Mouse (Mus musculus) 416B (cell line): Measurements from ENCODE around the gene Ltf.

ENCODE experiments used
- DNase-seq: peaks from one replicate; pipeline ENCODE4 v3.0.0; 2011; ENCODE audit warnings: low read depth

Ltf gene

DNA sequence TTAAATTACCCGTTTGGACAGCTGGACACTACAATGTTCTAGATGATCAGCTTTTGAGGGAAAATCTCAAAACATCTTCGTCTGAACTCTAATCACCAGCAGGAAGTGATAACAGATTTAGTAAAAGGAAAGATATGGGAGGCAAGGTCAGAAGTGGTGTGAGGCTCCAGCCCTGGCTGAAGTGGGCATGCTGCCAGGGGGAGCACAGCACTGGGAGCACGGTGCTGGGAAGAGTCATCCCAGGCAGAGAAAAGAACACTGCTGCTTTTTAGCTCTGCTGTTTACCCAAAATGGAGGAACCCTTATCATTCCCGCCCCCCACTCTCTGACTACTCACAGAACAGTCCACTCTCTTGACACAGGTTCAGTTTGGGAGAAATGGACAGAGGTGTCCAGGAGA, 20.9 kb downstream of the Ltf start:
- no peak for DNase-seq

DNA sequence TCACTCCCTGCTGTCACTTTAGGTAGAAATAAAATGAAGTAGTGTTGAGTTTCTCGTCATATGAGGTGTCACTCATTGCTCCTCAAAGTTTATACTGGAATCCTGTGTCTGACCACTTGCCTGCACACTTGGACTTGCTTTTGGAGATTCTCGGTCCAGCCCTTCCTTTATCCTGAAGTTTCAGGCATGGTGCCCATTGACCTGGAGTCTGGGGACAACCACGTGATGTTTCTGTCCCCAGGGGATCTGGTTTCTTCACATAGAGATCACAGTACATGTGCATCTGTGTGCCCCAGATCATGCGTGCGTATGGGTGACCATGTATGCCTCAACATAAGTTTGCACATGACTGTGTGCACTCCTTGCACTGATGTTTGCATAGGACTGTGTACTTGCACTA, 23.2 kb downstream of the Ltf start:
- DNase-seq, result no peak

- DNase-seq, result peak; percentile 95
Observed at GRCm38 (mm10) chr9:111046222-111046621, 27.2 kb downstream of the Ltf start.

GRCm38 (mm10) chr9:111047266-111047665, 28.2 kb downstream of the Ltf start:
- peak; percentile 36 for DNase-seq

DNA sequence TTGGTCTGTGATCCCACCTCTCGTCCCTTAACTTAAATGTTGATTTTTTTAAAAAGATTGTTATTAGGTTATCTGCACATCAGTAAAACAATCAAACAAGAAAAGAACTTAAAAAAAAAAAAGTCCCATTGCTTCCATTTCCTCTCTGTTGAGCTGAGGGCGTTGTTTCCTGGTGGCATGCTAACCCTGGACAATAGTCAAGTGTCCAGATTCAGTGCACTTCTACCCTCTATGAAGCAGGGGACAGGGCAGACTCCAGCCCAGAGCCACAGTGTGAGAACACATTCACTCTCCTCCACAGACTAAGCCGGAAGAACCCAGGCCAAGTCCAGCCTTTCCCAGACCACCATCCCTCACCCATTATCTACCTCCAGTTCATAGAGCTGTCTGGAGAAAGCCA, 29.4 kb downstream of the Ltf start:
- DNase-seq, result no peak

- no peak for DNase-seq
Observed at GRCm38 (mm10) chr9:111054923-111055322, 35.9 kb downstream of the Ltf start.

GRCm38 (mm10) chr9:111055800-111056518, 36.9 kb downstream of the Ltf start:
- DNase-seq, result no peak

DNA sequence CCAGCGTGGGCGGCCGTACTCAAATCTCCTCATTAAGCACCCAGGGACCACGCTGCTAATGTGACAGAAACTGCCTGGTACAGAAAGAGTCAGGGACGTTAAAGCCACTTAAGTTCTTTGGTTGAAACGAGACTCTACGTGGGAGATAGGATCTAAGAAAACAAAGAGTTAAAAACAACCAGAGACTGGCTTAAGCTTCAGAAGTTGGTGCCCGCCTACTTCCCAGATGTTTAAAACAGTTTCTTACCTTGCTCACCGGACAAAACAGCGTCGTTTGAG, 37.4 kb downstream of the Ltf start:
- DNase-seq, result no peak

- peak; percentile 60 for DNase-seq
Observed at GRCm38 (mm10) chr9:111056798-111057543, 37.9 kb downstream of the Ltf start, which contains the start of gene Ccrl2. Gene Ccrl2 (minus strand): TSS chr9:111057519.

DNA sequence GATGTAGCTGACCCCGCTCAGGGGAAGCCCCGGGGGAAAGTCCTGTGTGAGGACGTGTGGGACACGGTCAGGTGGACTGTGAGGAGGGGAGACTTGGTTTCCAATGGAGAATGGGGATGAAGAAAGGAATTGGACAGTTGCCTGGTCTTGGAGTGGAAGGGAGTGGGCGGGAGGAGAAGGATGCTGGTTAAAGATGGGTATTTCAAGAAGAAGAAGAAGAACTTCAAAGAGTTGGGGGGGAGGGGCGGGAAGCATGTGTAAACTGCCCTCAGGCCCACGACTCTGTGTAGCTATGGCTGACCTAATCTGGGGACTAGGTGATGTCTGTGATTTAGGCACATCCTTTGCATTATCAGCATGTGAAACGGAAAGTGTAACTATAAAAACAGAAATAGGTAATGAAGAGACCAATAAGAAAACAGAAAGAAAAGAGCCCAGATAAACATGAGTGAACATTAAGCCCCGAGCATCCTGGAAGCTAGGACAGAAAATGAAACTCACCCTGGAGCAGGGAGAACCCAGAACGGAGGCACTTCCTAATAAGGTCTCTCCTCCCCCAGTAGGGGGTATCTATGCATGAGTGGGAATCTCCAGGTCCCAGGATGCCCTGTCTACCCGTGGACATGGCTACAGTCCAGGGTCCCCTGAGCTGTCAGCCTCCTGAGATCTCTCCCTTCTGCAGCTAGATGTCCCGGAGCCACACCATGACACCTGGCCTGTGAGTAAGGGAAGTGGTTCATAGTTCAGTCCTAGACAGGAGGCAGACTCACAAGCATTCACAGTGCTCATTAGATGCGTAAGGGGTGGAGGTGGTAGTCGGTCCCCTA, 38.7 kb downstream of the Ltf start:
- DNase-seq, result no peak

DNA sequence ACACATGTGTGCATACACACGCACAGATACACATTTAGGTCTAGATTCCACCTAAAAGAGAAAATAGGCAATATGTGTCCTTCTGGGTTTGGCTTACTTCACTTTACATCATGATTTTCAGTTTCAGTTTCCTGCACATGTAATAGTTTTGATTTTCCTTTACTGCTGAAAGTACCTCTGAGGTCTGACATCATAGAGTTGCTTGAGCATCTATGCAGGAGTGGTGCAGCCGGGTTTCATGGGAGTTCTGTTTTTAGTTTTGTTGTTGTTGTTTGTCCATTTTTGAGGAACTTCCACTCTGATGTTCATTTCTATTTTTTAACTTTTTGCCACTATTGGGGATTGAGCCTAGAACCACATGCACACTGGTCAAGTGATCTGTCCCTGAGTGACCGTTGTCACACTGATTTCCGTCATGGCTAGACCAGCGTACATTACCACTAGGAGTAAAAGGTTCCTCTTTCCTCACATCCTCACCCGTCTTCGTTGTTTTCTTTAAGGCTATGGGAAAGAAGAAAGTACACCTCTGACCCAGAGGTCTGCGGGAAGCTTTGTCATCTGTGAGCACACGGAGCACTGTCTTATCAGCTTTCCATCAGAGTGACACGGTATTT, 40.0 kb downstream of the Ltf start:
- DNase-seq, result peak; percentile 62

DNA sequence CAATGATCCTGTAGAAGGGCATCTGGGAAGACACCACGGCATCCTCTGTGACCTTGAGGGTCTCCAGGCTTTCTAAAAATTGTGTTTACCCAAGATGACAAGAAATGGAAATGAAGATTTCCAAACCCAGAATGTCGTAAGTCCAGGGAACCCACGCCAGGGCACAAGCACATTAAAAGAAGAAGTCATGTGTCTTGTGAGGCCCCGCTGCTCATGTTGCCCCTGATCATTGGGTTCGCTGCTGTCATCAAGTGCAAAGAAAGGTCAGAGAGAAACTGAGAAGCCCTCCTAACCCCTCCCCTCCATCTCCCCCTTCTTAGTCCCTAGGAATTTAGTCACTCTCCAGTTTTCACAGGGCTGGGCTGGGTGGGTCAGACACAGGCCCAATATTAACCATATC, 43.8 kb downstream of the Ltf start:
- peak; percentile 65 for DNase-seq

DNA sequence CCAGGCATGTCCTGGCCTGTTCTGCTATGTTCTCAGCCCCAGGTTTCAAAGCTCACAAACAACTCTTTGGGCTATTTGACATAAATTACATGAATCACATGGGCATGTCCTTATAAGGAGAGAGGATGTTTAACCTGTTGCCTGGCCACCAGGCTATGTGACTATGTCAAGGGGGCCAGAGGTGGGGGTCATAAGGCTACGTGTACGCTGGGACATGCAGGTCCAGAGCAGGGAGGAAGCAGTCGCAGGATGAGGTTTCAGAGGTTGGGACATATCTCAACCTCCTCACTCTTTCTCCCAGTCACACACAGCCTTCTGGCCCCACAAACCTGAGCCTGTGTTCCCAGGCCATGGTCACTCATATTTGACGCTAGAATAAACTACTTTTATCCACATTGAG, 48.0 kb downstream of the Ltf start:
- DNase-seq, result peak; percentile 58

DNA sequence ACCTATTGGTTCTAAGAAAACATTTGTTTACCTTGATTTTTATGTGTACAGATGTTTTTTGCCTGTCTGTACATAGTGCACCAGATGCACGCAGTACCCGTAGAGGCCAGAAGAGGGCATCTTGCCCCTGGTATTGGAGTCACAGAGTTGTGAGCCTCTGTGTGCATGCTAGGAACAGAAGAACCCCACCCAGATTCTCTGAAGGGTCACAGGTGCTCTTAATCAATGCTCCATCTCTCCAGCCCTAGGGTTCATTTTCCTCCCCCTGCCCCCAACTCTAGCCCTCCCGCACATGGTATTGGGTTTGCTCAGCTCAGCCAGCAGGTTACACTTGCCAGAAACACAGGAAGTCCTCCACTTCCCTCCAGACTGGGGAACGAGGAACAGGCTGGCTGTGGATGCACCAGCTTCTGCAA, 51.5 kb downstream of the Ltf start:
- peak; percentile 67 for DNase-seq

- DNase-seq, result peak; percentile 56
Observed at GRCm38 (mm10) chr9:111072175-111072574, 53.1 kb downstream of the Ltf start.

GRCm38 (mm10) chr9:111072971-111073370, 53.9 kb downstream of the Ltf start:
- no peak for DNase-seq

GRCm38 (mm10) chr9:111077745-111078144, 58.7 kb downstream of the Ltf start:
- peak; percentile 43 for DNase-seq

GRCm38 (mm10) chr9:111080801-111081200, 61.7 kb downstream of the Ltf start:
- no peak for DNase-seq

DNA sequence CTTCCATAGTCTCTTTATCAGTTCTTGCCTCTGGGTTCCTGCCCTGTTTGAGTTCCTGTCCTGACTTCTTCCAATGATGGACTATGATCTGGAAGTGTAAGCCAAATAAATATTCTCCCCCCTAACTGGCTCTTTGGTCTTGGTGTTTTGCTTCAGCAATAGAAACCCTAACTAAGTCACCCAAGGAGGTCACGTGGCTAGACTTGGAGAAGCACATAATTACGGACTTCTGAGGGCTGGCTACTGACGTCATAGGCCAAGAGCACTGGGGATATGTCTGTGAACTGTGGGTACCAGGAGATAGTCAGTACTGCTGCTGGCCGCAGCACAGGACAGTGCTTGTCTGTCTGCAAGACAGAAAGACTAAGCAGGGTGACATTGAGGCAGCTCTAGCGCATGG, 62.7 kb downstream of the Ltf start:
- DNase-seq, result no peak

DNA sequence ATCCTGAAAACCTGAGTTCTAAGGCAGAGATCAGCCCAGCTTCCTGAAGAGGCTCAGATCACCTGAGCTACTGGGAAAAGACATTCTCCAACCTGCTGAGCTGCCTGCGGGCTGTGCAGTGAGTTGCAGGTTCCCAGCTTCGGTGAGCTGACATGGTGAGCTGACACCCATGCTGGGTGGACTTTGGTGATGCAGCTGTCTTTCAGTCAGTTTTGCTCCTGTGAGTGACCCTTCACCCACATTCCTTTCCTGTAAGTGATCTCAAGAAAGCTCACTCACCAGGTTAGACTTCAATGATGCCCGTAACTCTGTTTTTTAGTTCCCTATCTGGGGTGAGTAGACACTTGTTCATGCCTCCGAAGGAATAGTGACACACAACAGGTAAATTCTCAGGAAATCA, 66.3 kb downstream of the Ltf start:
- no peak for DNase-seq

GRCm38 (mm10) chr9:111086137-111086536, 67.1 kb downstream of the Ltf start:
- DNase-seq, result peak; percentile 33

GRCm38 (mm10) chr9:111086995-111087606, 68.0 kb downstream of the Ltf start:
- no peak for DNase-seq
